Mouse (Mus musculus) cerebellum, adult 11-12 months (tissue): ENCODE measurements around the gene Macf1.
A peak's percentile ranks its signal among the peaks of the same experiment; 100 is the strongest.

Experiments
- DNase-seq: peaks from one replicate; pipeline ENCODE4 v3.0.0; 2022

Macf1 gene

GRCm38 (mm10) chr4:123591026-123591635 lies 93.0 kb downstream of the Macf1 start:
- DNase-seq = no peak

- DNase-seq = no peak
These were observed 94.7 kb downstream of the Macf1 start for GRCm38 (mm10) chr4:123589496-123589895.

GRCm38 (mm10) chr4:123588353-123589301 lies 95.5 kb downstream of the Macf1 start:
- DNase-seq = no peak

GRCm38 (mm10) chr4:123587616-123588015 lies 96.5 kb downstream of the Macf1 start:
- no peak for DNase-seq

GRCm38 (mm10) chr4:123584720-123585093 lies 99.5 kb downstream of the Macf1 start:
- DNase-seq = no peak

- DNase-seq = no peak
These were observed 100.0 kb downstream of the Macf1 start for GRCm38 (mm10) chr4:123584084-123584719.

GRCm38 (mm10) chr4:123577469-123578088 lies 106.6 kb downstream of the Macf1 start:
- no peak for DNase-seq

GRCm38 (mm10) chr4:123572434-123573336 lies 111.5 kb downstream of the Macf1 start:
- DNase-seq = no peak

GRCm38 (mm10) chr4:123571869-123572268 lies 112.3 kb downstream of the Macf1 start:
- no peak for DNase-seq

- no peak for DNase-seq
These were observed 118.8 kb downstream of the Macf1 start for GRCm38 (mm10) chr4:123565291-123565861.

- no peak for DNase-seq
These were observed 119.9 kb downstream of the Macf1 start for GRCm38 (mm10) chr4:123564051-123564791.

- no peak for DNase-seq
These were observed 121.9 kb downstream of the Macf1 start for GRCm38 (mm10) chr4:123562177-123562815.

- no peak for DNase-seq
These were observed 123.3 kb downstream of the Macf1 start for GRCm38 (mm10) chr4:123560896-123561295.

- DNase-seq = no peak
These were observed 125.7 kb downstream of the Macf1 start for GRCm38 (mm10) chr4:123558496-123558895.

GRCm38 (mm10) chr4:123555251-123555650 lies 128.9 kb downstream of the Macf1 start:
- DNase-seq = no peak

- no peak for DNase-seq
These were observed 131.5 kb downstream of the Macf1 start for GRCm38 (mm10) chr4:123552689-123553088.

GRCm38 (mm10) chr4:123548317-123548716 lies 135.8 kb downstream of the Macf1 start:
- no peak for DNase-seq

- no peak for DNase-seq
These were observed 140.5 kb downstream of the Macf1 start for GRCm38 (mm10) chr4:123543691-123544090.

GRCm38 (mm10) chr4:123535271-123535670 lies 148.9 kb downstream of the Macf1 start:
- peak; percentile 72 for DNase-seq

- no peak for DNase-seq
These were observed 152.2 kb downstream of the Macf1 start for GRCm38 (mm10) chr4:123532001-123532400.
